Mouse (Mus musculus) adrenal gland (tissue): ENCODE measurements at regions not wholly inside any gene's neighbourhood (a gene's known extent, or its start where the extent isn't known, plus 50 kb on each side); places are given as distances from the start of the nearest gene placed in this dataset.

Experiments used
- intact Hi-C: fragments of 180-260 bp; cut with DNase I; formaldehyde crosslinking; loops from one replicate; pipeline ENCODE4 v1.15.1; 2025

- intact Hi-C loops = no loop called here
These were observed 464.6 kb upstream of the Gm19410 start for GRCm38 (mm10) chr8:35300881-35301521.

GRCm38 (mm10) chr8:35302856-35303255 is 462.7 kb upstream of the Gm19410 start:
- intact Hi-C loops = no loop called here

- intact Hi-C loops = no loop called here
These were observed 444.2 kb upstream of the Gm19410 start for GRCm38 (mm10) chr8:35321270-35321865.

GRCm38 (mm10) chr8:35323180-35323975 is 442.2 kb upstream of the Gm19410 start:
- intact Hi-C loops = no loop called here
